Mouse (Mus musculus) heart, embryonic 13.5 days (tissue): ENCODE results near the gene Vcp. TPM values are rescaled to one million over a fixed set of nuclear protein-coding genes. Genes with fewer than 3 reads are reported as not detected.
A peak's percentile ranks its signal among the peaks of the same experiment; 100 is the strongest.

Experiments
- ATAC-seq: fragments of 200-750 bp; cut with Nextera tagmentation; 2 replicates; pipeline ENCODE4 v1.8.0; 2017; ENCODE audit warnings: moderate TSS enrichment; ENCODE audit not compliant: insufficient number of reproducible peaks, low FRiP score, low TSS enrichment; ENCODE audit errors: extremely low read depth
- H3K27ac ChIP-seq: fragments of 300-500 bp; sonication (generic); replicated peaks from 2 replicates; pipeline ENCODE4 v1.5.1; 2015; ENCODE audit warnings: moderate library complexity, mild to moderate bottlenecking, inconsistent platforms
- H3K27me3 ChIP-seq: fragments of 300-500 bp; sonication (generic); replicated peaks from 2 replicates; pipeline ENCODE4 v1.6.1; 2015; ENCODE audit warnings: mild to moderate bottlenecking, inconsistent platforms
- H3K36me3 ChIP-seq: fragments of 300-500 bp; sonication (generic); 2 replicates; pipeline ENCODE4 v1.6.1; 2015; ENCODE audit warnings: mild to moderate bottlenecking, inconsistent platforms
- H3K4me1 ChIP-seq: fragments of 300-500 bp; sonication (generic); 2 replicates; pipeline ENCODE4 v1.6.1; 2015; ENCODE audit warnings: inconsistent platforms
- H3K4me2 ChIP-seq: fragments of 300-500 bp; sonication (generic); 2 replicates; pipeline ENCODE4 v1.6.1; 2015; ENCODE audit warnings: inconsistent platforms, mild to moderate bottlenecking, moderate library complexity
- H3K4me3 ChIP-seq: fragments of 300-500 bp; sonication (generic); 2 replicates; pipeline ENCODE4 v1.5.1; 2015; ENCODE audit warnings: moderate library complexity, mild to moderate bottlenecking, inconsistent platforms
- H3K9ac ChIP-seq: fragments of 300-500 bp; sonication (generic); 2 replicates; pipeline ENCODE4 v1.6.1; 2015; ENCODE audit warnings: inconsistent platforms, mild to moderate bottlenecking, moderate library complexity
- H3K9me3 ChIP-seq: fragments of 300-500 bp; sonication (generic); 2 replicates; pipeline ENCODE4 v1.6.1; 2016; ENCODE audit warnings: inconsistent platforms
- WGBS: fragments of 180-500 bp; shearing (Covaris S2); methylation state at CpG from one replicate; pipeline ENCODE4 v1.1.7; 2015; ENCODE audit warnings: mixed read lengths; 5-methylcytosine and 5-hydroxymethylcytosine counted together
- polyA plus RNA-seq: library from polyadenylated mRNA; unstranded; fragments of >200 nt; fragmentation: Nextera tagmentation; extraction: Ambion mirVana; gene quantifications from 2 replicates; pipeline ENCODE4 v1.2.1, GENCODE M21; 2015

Vcp gene
- polyA plus RNA-seq, 1 experiment from 2014 or later, result 459 TPM

DNA sequence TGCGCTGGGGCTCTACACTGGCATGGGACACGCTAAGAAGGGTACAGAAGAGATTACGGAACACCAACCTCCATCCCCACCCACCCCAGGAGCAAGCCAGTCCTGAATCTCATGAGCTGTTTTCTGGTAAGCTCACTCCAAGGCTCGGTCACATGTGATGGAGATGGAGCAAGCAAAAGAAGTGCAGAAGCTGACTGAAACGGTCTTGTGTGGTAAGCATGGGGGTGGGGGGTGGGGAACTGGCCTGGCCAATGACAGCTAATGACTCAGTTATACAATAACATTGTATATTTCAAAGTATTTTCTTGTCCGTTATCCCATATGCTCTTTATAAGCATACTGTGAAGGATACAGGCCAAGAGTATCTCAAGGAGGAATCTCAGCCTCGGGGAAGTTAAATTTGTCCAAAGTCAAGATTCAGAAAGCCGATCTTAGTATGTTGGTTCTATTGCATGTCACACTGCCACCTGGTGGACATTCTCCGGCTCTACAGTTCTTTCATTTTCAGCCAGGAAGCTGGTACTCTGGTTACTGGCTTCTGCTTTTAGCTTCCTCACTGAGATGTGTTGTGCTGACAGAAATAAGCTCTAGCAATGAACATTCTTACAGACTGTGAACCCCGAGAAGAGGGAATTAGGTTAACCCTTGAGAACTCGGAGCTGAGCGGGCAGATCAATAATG, 35.1 kb downstream of the Vcp start:
- WGBS, result 12% methylated on average over 12 of the region's 12 CpGs
- peaks cover 17% of the 10 kb centered on the region for H3K4me1 ChIP-seq
- H3K4me3 ChIP-seq, result peak overlapping the region; percentile 27; the same call in 1 of the 2 replicates
- no peak for ATAC-seq
- H3K27ac ChIP-seq, result no peak overlapping the region
- H3K4me2 ChIP-seq, result peak overlapping the region; percentile 58
- H3K27me3 ChIP-seq, result 0 out of 2 replicates have a peak, but pooled peaks cover 3% of the 10 kb centered on the region
- no peaks in the 10 kb centered on the region for H3K9me3 ChIP-seq
- H3K9ac ChIP-seq, result peak overlapping the region; percentile 44; the same call in 1 of the 2 replicates
- H3K36me3 ChIP-seq, result no peaks in the 10 kb centered on the region

DNA sequence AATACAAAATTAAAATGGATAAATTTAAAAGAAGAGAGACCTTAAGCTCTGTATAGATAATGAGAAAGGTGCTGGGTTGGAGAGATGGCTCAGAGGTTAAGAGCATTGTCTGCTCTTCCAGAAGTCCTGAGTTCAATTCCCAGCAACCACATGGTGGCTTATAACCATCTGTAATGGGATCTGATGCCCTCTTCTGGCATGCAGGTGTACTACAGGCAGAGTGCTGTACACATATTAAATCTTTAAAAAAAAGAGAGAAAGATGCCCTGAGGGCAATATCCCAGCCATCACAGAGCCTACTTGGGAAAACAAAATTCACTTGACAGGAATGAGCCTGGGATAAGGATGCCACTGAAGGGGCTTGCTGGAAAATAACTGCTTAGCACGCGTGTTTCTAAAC, 36.8 kb downstream of the Vcp start:
- Histone ChIP-seq H3K4me1 (peaks cover 34% of the 10 kb centered on the region), H3K9ac (no peak overlapping the region), H3K27ac (no peak overlapping the region; the same call in 1 of the 2 replicates), H3K4me3 (no peak overlapping the region), H3K4me2 (no peak overlapping the region), H3K27me3 (0 out of 2 replicates have a peak, but pooled peaks cover 3% of the 10 kb centered on the region), H3K9me3 (no peaks in the 10 kb centered on the region), H3K36me3 (no peaks in the 10 kb centered on the region)
- ATAC-seq, result no peak
- 66% methylated on average over 2 of the region's 2 CpGs for WGBS

DNA sequence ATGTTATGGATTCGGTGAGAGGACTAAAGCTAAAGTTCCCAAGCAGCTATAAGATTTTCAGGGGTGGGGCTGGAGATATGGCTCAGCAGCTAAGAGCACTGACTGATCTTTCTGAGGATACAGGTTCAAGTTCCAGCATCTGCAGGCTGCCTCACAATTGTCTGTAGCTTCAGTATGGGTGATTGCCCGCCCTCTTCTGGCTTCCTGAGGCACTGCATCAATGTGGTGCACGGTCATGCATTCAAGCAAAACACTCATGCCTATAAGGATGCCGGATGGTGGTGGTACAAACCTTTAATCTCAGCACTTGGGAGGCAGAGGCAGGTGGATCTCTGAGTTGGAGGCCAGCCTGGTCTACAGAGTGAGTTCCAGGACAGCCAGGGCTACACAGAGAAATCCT, 38.7 kb downstream of the Vcp start:
- Histone ChIP-seq H3K4me1 (peaks cover 43% of the 10 kb centered on the region), H3K4me2 (no peak overlapping the region), H3K9ac (no peak overlapping the region), H3K36me3 (peaks cover 19% of the 10 kb centered on the region), H3K27ac (no peak overlapping the region), H3K27me3 (0 out of 2 replicates have a peak, but pooled peaks cover 3% of the 10 kb centered on the region), H3K9me3 (no peaks in the 10 kb centered on the region), H3K4me3 (no peak overlapping the region)
- no peak for ATAC-seq
- WGBS, result 31% methylated on average over 4 of the region's 4 CpGs

DNA sequence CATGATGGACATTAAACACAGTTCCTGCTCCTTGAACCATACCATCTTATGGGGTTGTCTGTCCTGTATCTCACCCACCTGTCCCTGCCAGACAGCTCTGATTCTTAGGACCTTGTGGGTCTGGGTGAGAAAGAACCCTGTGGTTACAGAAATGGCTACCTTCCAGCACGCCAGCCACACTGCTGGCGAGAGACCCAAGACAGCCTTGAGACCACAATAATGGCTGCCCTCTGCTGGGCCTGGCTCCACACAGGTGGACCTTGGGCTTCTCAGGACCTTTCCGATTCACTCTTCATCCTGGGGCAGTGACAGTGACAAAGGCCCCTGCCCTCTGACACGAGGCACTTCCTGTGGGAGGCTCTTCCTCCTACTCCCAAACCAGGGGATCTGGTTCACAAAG, 40.9 kb downstream of the Vcp start:
- no peak for ATAC-seq
- WGBS, result 55% methylated on average over 4 of the region's 4 CpGs

DNA sequence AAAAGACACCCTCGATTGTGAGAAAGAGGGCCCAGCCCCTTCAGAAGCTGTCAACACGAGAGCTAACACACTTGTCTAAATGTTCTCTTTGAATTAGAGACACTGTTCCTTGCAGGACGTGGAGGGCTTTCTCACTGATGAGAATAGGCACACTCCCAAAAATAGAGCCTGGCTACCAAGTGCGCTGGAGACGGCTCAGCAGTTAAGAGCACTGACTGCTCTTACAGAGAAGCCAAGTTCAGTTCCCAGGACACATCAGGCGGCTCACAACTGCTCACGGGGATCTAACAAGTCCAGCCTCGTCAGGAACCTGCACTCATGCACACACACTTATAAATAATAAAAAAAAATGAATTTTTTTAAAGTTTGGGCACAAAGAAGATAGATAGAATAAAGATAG, 41.4 kb downstream of the Vcp start:
- no peak overlapping the region for H3K4me3 ChIP-seq
- peaks cover 34% of the 10 kb centered on the region for H3K36me3 ChIP-seq
- H3K4me1 ChIP-seq, result peaks cover 40% of the 10 kb centered on the region
- no peaks in the 10 kb centered on the region for H3K27me3 ChIP-seq
- 24% methylated on average over 8 of the region's 8 CpGs for WGBS
- H3K27ac ChIP-seq, result peak overlapping the region; percentile 85
- 0 out of 2 replicates have a peak overlapping the region, but pooled peaks have one; percentile 2 for H3K4me2 ChIP-seq
- no peak for ATAC-seq
- H3K9me3 ChIP-seq, result no peaks in the 10 kb centered on the region
- peak overlapping the region; percentile 37; the same call in 1 of the 2 replicates for H3K9ac ChIP-seq

More for the DNA sequence above, 40.9 kb downstream of the Vcp start:
- 0 out of 2 replicates have a peak, but pooled peaks cover under 1% of the 10 kb centered on the region for H3K27me3 ChIP-seq
- peaks cover 34% of the 10 kb centered on the region for H3K36me3 ChIP-seq
- peak overlapping the region; percentile 37 for H3K9ac ChIP-seq
- H3K4me2 ChIP-seq, result 0 out of 2 replicates have a peak overlapping the region, but pooled peaks have one; percentile 2
- peak overlapping the region; percentile 85 for H3K27ac ChIP-seq
- peaks cover 37% of the 10 kb centered on the region for H3K4me1 ChIP-seq
- H3K9me3 ChIP-seq, result no peaks in the 10 kb centered on the region
- H3K4me3 ChIP-seq, result no peak overlapping the region

DNA sequence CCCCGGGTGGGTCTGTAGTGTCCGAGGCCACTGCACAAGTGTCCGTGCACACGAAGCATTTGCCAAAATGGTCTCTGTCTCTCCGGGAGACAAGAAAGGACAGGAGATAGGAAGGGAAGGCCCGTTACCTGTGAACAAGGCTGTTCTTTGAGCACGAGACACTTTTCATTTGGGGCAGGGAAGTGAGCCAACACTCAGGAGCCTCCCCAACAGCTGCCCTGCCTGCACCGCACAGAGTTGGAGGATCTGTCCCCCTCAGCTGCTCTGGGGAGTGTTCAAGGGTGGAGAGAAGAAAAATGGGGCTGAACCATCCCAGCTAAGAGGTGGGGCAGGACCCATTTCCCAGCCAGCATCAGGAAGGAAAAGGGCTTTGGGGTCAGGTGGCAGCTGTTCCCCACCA, 42.3 kb downstream of the Vcp start:
- Histone ChIP-seq H3K4me3 (no peak overlapping the region), H3K9me3 (no peaks in the 10 kb centered on the region), H3K27me3 (no peaks in the 10 kb centered on the region), H3K4me2 (no peak overlapping the region), H3K9ac (peak overlapping the region; percentile 37), H3K27ac (peak overlapping the region; percentile 85), H3K4me1 (peaks cover 49% of the 10 kb centered on the region), H3K36me3 (peaks cover 37% of the 10 kb centered on the region)
- no peak for ATAC-seq
- 59% methylated on average over 8 of the region's 8 CpGs for WGBS

DNA sequence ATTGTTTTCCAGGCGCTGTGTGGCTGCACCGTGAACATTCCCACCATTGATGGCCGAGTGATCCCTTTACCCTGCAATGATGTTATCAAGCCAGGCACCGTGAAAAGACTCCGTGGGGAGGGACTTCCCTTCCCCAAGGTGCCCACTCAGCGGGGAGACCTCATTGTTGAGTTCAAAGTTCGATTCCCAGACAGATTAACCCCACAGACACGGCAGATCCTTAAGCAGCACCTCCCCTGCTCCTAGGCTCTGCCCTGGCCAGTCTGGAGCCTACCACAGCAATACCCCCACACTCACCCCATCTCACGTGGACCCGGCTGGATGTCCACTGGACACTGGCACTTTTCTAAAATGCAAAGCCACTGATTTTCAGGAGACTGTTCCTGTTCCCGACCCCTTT, 43.0 kb downstream of the Vcp start:
- no peak overlapping the region for H3K4me2 ChIP-seq
- ATAC-seq, result no peak
- 78% methylated on average over 11 of the region's 11 CpGs for whole genome bisulfite sequencing
- peaks cover 56% of the 10 kb centered on the region for H3K4me1 ChIP-seq
- H3K9ac ChIP-seq, result peak overlapping the region; percentile 37
- H3K36me3 ChIP-seq, result peaks cover 37% of the 10 kb centered on the region
- no peak overlapping the region for H3K4me3 ChIP-seq
- no peaks in the 10 kb centered on the region for H3K9me3 ChIP-seq
- H3K27me3 ChIP-seq, result no peaks in the 10 kb centered on the region
- peak overlapping the region; percentile 85 for H3K27ac ChIP-seq

DNA sequence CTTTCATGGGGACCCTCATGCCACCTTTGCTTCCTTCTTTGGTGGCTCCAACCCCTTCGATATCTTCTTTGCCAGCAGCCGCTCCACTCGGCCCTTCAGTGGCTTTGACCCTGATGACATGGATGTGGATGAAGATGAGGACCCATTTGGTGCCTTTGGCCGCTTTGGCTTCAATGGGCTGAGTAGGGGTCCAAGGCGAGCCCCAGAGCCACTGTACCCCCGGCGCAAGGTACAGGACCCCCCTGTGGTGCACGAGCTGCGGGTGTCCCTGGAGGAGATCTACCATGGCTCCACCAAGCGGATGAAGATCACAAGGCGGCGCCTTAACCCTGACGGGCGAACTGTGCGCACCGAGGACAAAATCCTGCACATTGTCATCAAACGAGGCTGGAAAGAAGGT, 43.7 kb downstream of the Vcp start:
- no peaks in the 10 kb centered on the region for H3K9me3 ChIP-seq
- WGBS, result 95% methylated on average over 17 of the region's 17 CpGs
- peaks cover 37% of the 10 kb centered on the region for H3K36me3 ChIP-seq
- no peak overlapping the region for H3K4me3 ChIP-seq
- no peaks in the 10 kb centered on the region for H3K27me3 ChIP-seq
- peaks cover 63% of the 10 kb centered on the region for H3K4me1 ChIP-seq
- no peak for ATAC-seq
- no peak overlapping the region for H3K9ac ChIP-seq
- H3K4me2 ChIP-seq, result no peak overlapping the region
- no peak overlapping the region for H3K27ac ChIP-seq

DNA sequence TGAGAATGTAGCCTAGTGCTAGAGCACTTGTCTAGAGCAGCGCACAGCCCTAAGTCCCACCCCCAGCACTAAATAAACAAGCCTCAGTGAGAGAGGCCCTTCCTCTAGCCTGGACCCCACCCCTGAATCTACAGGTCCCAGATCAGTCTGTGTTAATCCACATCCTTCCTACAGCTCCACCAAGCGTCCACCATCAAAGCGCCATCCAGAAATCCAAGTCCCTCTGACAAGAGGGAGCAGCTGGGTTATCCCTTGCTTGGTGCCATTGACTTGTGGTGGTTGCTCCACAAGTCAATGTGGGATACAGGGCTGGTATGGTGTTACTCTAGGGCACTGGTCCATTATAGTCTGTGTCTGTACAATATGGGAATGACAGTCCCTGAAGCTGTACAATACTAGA, 45.1 kb downstream of the Vcp start:
- peaks cover 37% of the 10 kb centered on the region for H3K36me3 ChIP-seq
- peak overlapping the region; percentile 98; the same call in 1 of the 2 replicates for H3K27ac ChIP-seq
- H3K4me2 ChIP-seq, result no peak overlapping the region
- no peak for ATAC-seq
- H3K27me3 ChIP-seq, result no peaks in the 10 kb centered on the region
- H3K9ac ChIP-seq, result peak overlapping the region; percentile 71
- no peaks in the 10 kb centered on the region for H3K9me3 ChIP-seq
- no peak overlapping the region for H3K4me3 ChIP-seq
- peaks cover 72% of the 10 kb centered on the region for H3K4me1 ChIP-seq
- WGBS, result 87% methylated on average over 3 of the region's 3 CpGs

DNA sequence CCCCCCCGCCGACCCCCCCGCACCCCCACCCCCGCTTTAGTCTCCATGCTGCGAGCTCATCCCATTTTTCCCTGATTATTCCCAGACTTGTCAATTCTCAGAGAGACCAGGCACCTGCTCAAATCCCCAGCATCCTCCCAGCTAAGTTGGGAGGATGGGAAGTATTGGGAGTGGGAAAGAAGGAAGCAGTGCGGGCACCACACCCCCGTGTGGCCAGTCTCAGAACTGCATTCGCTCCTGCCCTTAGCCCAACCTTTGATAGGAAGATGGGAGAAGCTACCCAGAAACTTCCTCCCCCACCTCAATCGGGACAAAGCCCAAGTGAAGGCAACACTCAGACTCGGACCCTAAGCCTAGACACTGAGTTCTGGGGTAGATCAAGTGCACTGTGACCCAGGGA, 46.0 kb downstream of the Vcp start:
- no peaks in the 10 kb centered on the region for H3K9me3 ChIP-seq
- peak overlapping the region; percentile 97 for H3K9ac ChIP-seq
- peaks cover 64% of the 10 kb centered on the region for H3K4me1 ChIP-seq
- H3K27ac ChIP-seq, result peak overlapping the region; percentile 98
- ATAC-seq, result no peak
- H3K36me3 ChIP-seq, result peaks cover 37% of the 10 kb centered on the region
- H3K4me2 ChIP-seq, result peak overlapping the region; percentile 96
- no peak overlapping the region for H3K4me3 ChIP-seq
- WGBS, result 9% methylated on average over 10 of the region's 10 CpGs
- H3K27me3 ChIP-seq, result no peaks in the 10 kb centered on the region

DNA sequence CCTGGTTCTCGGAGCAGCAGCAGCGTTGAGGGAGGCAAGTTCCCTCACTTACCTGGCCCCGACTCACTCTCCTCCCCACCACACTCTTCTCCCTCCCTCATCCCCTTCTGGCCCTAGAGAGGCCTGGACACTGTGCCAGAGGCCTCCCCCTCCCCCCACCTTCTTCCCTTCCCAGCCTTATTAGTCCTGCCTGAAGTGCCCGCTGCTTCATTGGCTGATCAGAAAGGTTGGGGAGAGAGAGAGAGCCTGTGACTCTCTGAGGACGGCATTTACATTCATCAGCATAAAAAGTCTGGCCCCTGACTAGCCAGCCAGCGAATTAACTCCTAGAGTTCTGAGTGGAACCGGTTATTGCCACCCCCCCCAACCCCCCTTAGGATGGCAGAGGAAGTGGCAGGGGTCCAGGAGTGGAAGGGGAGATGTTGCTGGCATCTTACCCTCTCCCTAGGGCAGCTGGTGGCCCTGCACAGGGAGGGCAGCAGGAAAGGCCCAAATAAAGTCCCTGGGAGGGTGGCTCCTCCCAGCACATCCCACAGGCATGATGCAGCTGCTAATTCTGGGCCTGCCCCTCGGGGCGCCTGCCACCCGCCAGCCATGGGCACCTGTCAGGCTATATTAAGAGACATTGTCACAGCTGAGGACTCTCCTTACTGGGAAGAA, 46.7 kb downstream of the Vcp start:
- H3K36me3 ChIP-seq, result peaks cover 37% of the 10 kb centered on the region
- peak overlapping the region; percentile 96 for H3K4me2 ChIP-seq
- peak; percentile 27; the same call in 1 of the 2 replicates for ATAC-seq
- H3K4me1 ChIP-seq, result peaks cover 64% of the 10 kb centered on the region
- peak overlapping the region; percentile 97 for H3K9ac ChIP-seq
- no peaks in the 10 kb centered on the region for H3K27me3 ChIP-seq
- peak overlapping the region; percentile 98 for H3K27ac ChIP-seq
- 18% methylated on average over 10 of the region's 10 CpGs for WGBS
- no peaks in the 10 kb centered on the region for H3K9me3 ChIP-seq
- peak overlapping the region; percentile 6 for H3K4me3 ChIP-seq
